Mouse (Mus musculus) embryonic fibroblast, embryonic 13.5 days (primary cell): ENCODE measurements around the gene Kif26b.

Experiments used
- CTCF ChIP-seq: IDR thresholded peaks from 2 replicates; pipeline ENCODE4 v1.5.1; 2011; ENCODE audit warnings: mild to moderate bottlenecking, control low read depth, low read length, moderate library complexity, borderline replicate concordance; ENCODE audit not compliant: insufficient read depth
- POLR2A ChIP-seq: IDR thresholded peaks from 2 replicates; pipeline ENCODE4 v1.6.1; 2011; ENCODE audit warnings: low read depth, mild to moderate bottlenecking, control low read depth, low read length, moderate library complexity

- TF ChIP-seq CTCF = no peak
- no peak for TF ChIP-seq POLR2A
Observed at GRCm38 (mm10) chr1:178972055-178972454, 443.1 kb downstream of the Kif26b start.
